Mouse (Mus musculus): ENCODE data around the gene Ssbp2.

- no peak for TF ChIP-seq CTCF (IDR thresholded peaks at IDR 0.05; ENCODE audit: borderline replicate concordance, control insufficient read depth, extremely low read depth, insufficient read depth, low read length, poor library complexity)
- no peak for TF ChIP-seq POLR2A (IDR thresholded peaks at IDR 0.05; ENCODE audit: control insufficient read depth, extremely low read depth, insufficient read depth, low read length, poor library complexity)
Measured at GRCm38 (mm10) chr13:91635957-91636356, 175.9 kb downstream of the Ssbp2 start.

All from thymus, adult 2 months (tissue).